Mouse (Mus musculus) hindbrain, embryonic 11.5 days (tissue): Measurements from ENCODE around the gene Ahdc1. TPM values are rescaled to one million over a fixed set of nuclear protein-coding genes. Genes with fewer than 3 reads are reported as not detected.

Experiments used
- ATAC-seq: fragments of 200-750 bp; cut with Nextera tagmentation; 2 replicates; pipeline ENCODE4 v1.8.0; 2017; ENCODE audit warnings: mild to moderate bottlenecking, moderate TSS enrichment, moderate library complexity; ENCODE audit not compliant: low FRiP score
- DNase-seq: peaks from one replicate; pipeline ENCODE4 v3.0.0-alpha.2; 2015; ENCODE audit warnings: low spot score
- H3K27ac ChIP-seq: fragments of 300-500 bp; sonication (generic); 2 replicates; pipeline ENCODE4 v1.5.1; 2014; ENCODE audit warnings: mild to moderate bottlenecking, low read depth, low read length
- H3K27me3 ChIP-seq: fragments of 300-500 bp; sonication (generic); 2 replicates; pipeline ENCODE4 v1.6.1; 2014; ENCODE audit warnings: mild to moderate bottlenecking, low read length, moderate library complexity, mixed read lengths; ENCODE audit not compliant: control insufficient read depth, insufficient read depth
- H3K36me3 ChIP-seq: fragments of 300-500 bp; sonication (generic); 2 replicates; pipeline ENCODE4 v1.6.1; 2014; ENCODE audit warnings: mild to moderate bottlenecking, low read length, moderate library complexity, mixed read lengths; ENCODE audit not compliant: control insufficient read depth, insufficient read depth
- H3K4me1 ChIP-seq: fragments of 300-500 bp; sonication (generic); replicated peaks from 2 replicates; pipeline ENCODE4 v1.6.1; 2014; ENCODE audit warnings: low read length, mixed read lengths; ENCODE audit not compliant: control insufficient read depth, insufficient read depth
- H3K4me2 ChIP-seq: fragments of 300-500 bp; sonication (generic); replicated peaks from 2 replicates; pipeline ENCODE4 v1.6.1; 2014; ENCODE audit warnings: mild to moderate bottlenecking, low read depth, low read length
- H3K4me3 ChIP-seq: fragments of 300-500 bp; sonication (generic); 2 replicates; pipeline ENCODE4 v1.5.1; 2014; ENCODE audit warnings: low read depth, low read length
- H3K9ac ChIP-seq: fragments of 300-500 bp; sonication (generic); 2 replicates; pipeline ENCODE4 v1.6.1; 2014; ENCODE audit warnings: low read depth, low read length
- H3K9me3 ChIP-seq: fragments of 300-500 bp; sonication (generic); 2 replicates; pipeline ENCODE4 v1.6.1; 2016; ENCODE audit warnings: low read length; ENCODE audit not compliant: control insufficient read depth
- WGBS: fragments of 180-500 bp; shearing (Covaris S2); extraction: QIAGEN DNeasy Blood & Tissue Kit; methylation state at CpG from one replicate; pipeline ENCODE4 v1.1.7; 2014; 5-methylcytosine and 5-hydroxymethylcytosine counted together
- polyA plus RNA-seq: library from polyadenylated mRNA; unstranded; fragments of >200 nt; fragmentation: Nextera tagmentation; extraction: Ambion mirVana; gene quantifications from 2 replicates; pipeline ENCODE4 v1.2.1, GENCODE M21; 2014

Ahdc1 gene
- polyA plus RNA-seq, 1 experiment from 2014 or later, result 9.0 TPM

GRCm38 (mm10) chr4:133121974-133122637 is 111.0 kb downstream of the Ahdc1 start:
- no peak for DNase-seq

GRCm38 (mm10) chr4:133127079-133127478 is 116.0 kb downstream of the Ahdc1 start:
- Histone ChIP-seq H3K4me1 (0 out of 2 replicates have a peak, but pooled peaks cover 4% of the 10 kb centered on the region), H3K27ac (no peak overlapping the region), H3K9ac (no peak overlapping the region), H3K4me2 (no peak overlapping the region), H3K4me3 (no peak overlapping the region), H3K9me3 (no peaks in the 10 kb centered on the region), H3K27me3 (no peaks in the 10 kb centered on the region), H3K36me3 (no peaks in the 10 kb centered on the region)
- whole genome bisulfite sequencing, result 84% methylated on average over 3 of the region's 3 CpGs
- DNase-seq, result no peak
- no peak for ATAC-seq

More at GRCm38 (mm10) chr4:133121974-133122637, 111.0 kb downstream of the Ahdc1 start:
- no peak overlapping the region for H3K27ac ChIP-seq
- H3K9ac ChIP-seq, result no peak overlapping the region
- H3K4me1 ChIP-seq, result peaks cover 2% of the 10 kb centered on the region; the same call in 1 of the 2 replicates
- no peak overlapping the region for H3K4me2 ChIP-seq
- ATAC-seq, result no peak
- H3K4me3 ChIP-seq, result no peak overlapping the region
- no peaks in the 10 kb centered on the region for H3K9me3 ChIP-seq
- 47% methylated on average over 5 of the region's 5 CpGs for WGBS
- H3K36me3 ChIP-seq, result no peaks in the 10 kb centered on the region
- no peaks in the 10 kb centered on the region for H3K27me3 ChIP-seq

Other genes starting within 250 kb of the Ahdc1 start
- 121 and 130 TPM in 2 replicates for gene Rpa2, start 242.9 kb upstream of the Ahdc1 start, polyA plus RNA-seq
- 0.67 and 0.69 TPM in 2 replicates for gene Themis2, start 214.9 kb upstream of the Ahdc1 start, polyA plus RNA-seq
- gene Ppp1r8, start 168.1 kb upstream of the Ahdc1 start, polyA plus RNA-seq, result 87.2 and 114 TPM in 2 replicates
- 105 and 106 TPM in 2 replicates for gene Stx12, start 126.8 kb upstream of the Ahdc1 start, polyA plus RNA-seq
- 29.7 and 31.9 TPM in 2 replicates for gene Fam76a, start 88.7 kb upstream of the Ahdc1 start, polyA plus RNA-seq
- gene Fgr, start 37.2 kb upstream of the Ahdc1 start, polyA plus RNA-seq, result 0.08 and 0.34 TPM in 2 replicates
- 34.6 and 58.4 TPM in 2 replicates for gene Wasf2, start 119.2 kb downstream of the Ahdc1 start, polyA plus RNA-seq
- 0.91 and 0.93 TPM in 2 replicates for gene Cd164l2, start 200.9 kb downstream of the Ahdc1 start, polyA plus RNA-seq
- gene Gpr3, start 201.3 kb downstream of the Ahdc1 start, polyA plus RNA-seq, result 0.19 and 0.50 TPM in 2 replicates
- 2.7 and 3.0 TPM in 2 replicates for gene Map3k6, start 229.6 kb downstream of the Ahdc1 start, polyA plus RNA-seq